Mouse (Mus musculus) lung, postnatal 14 days (tissue): ENCODE data around the gene BC067074.
"Not testable (repeated sequence)": the region's sequence is repeated elsewhere in the genome, so short reads cannot be mapped to it uniquely, and the experiment has no call there.

Experiments
- DNase-seq: peaks from one replicate; pipeline ENCODE4 v3.0.0; 2021

The BC067074 gene

DNA sequence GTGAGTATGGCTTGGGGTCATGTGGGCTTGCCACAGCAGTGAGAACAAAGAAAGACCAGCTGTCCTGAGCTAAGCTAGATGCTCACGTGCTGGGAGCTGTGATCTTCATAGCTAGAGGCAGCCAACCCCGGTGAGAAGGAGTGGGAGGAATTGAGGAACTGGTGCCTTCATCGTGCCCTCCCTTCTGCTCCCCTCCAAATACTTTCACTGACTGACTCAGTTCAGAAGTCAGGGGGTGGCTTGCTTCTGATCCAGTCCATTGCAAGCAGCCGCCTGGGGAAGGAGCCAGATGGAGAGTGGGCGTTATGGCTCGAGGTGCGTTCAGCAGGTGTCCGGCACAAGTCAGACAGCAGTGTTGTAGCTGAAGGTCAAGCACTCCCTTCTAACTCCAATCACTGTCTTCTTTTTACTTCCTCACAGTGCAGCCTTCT is 86.0 kb downstream of the BC067074 start:
- DNase-seq, result no peak

GRCm38 (mm10) chr13:113379766-113380309 is 86.9 kb downstream of the BC067074 start:
- no peak for DNase-seq

DNA sequence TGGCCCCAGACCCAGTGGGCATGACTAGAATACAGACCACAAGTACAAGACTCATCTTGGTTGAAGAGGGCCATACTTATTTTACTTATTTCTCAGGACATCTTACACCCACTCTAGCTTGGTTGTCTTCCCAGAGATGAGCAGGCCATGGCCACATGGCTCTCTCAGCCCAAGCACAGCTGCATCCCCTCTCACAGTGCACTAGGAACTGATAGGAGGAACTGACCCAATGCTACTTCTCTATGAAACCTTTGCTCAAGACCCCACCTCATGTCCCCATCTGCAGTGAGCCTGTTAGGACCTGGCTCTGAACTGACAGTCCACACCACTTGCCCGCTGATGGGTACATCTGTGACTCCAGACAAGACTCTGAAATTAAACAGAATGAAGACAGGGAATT is 88.8 kb downstream of the BC067074 start:
- no peak for DNase-seq

DNA sequence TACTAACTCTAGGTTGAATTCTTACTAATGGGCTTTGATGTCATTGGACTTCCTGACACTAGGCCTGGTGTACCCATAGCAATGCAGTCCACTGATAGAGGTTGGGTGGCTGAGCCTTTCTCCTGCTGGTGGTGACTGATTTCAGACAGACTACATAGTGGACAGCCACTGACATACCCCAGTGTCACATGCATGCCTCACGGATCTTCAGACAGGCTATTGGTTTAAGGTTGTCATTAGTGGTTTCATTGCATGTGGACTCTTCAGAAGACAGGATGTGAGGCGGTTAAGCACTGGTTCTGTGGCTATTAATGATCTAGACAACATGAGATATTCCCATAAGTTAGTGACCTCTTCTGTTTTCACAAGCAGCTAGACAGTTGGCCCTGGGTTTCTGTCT is 89.2 kb downstream of the BC067074 start:
- no peak for DNase-seq

DNA sequence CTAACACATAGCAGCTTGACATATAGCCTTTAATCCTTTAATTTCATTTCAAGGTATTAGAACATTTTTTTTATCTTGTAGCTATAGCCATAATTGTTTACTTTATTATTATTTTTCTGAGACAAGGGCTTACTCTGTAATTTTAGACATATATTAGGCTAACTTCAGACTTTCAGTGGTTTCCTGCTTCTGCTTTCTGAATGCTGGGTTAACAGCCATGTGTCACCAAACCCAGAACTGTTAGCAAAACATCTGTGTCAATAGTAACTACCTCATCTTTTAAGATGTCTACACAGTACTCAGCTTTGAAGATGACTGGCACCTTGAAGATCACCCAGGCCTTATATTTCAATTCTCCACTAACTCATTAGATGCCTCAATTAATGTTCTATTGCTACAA is 89.8 kb downstream of the BC067074 start:
- not testable (repeated sequence) for DNase-seq

DNA sequence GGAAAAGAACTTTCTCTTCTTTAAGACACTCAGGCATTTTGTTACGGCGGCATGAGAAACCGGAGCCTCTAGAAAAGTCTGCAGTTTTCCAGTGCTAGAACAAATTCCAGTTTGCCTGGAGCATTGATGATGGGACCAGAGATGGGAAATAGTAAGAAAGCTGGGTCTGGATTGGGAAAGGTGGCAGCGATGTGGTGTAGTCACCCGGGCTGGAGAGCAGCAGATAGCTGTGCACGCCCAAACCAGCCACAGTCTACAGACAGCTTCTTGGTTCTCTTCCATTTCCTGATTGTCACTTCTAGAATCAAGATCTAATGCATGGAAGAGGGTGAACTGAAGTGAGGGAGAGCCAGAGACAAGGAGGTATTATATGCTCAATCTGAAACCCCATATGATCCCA is 100.4 kb downstream of the BC067074 start:
- no peak for DNase-seq

DNA sequence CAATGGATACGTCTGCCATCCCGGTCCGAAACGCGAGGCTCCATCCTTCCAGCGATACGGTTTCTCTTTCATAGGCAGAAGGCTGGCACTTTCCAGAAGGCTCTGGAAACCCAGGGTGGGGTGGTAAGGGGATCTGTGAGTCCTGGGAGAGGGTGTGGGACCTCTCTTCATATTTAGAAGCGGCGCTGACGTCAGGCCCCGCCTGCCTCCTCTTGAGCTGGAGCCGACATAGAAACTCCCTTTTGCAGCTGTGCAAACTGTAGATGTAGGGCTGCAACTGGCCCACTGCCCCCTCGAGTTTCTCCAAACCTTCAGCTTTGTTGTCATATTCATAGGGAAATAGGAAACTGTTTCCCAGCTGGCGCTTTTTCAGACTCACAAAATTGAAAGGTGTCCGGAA is 101.6 kb downstream of the BC067074 start:
- DNase-seq, result no peak

DNA sequence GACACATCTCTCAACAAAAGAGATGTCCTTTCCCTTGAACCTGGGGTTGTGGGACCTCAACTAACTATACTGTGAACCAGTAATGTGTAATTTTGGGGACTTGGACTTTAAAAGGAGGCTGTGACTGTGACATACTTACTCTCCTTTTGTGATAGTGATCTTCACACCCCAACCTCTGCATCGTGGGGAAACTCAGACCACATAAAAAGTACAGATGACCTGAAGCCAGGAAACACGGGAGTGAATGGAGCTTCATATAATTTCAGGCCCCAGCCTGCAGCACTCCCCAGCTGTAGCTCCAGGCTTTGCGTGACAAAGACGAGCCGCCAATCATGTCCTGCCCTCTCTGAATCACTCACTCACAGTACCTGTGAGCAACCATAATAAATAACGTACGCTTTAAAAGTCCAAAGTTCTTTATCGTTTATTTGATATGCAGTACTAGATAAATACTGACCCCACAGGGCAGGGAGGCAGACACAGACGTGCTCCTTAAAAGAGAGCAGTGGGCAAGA is 104.1 kb downstream of the BC067074 start:
- DNase-seq, result no peak

DNA sequence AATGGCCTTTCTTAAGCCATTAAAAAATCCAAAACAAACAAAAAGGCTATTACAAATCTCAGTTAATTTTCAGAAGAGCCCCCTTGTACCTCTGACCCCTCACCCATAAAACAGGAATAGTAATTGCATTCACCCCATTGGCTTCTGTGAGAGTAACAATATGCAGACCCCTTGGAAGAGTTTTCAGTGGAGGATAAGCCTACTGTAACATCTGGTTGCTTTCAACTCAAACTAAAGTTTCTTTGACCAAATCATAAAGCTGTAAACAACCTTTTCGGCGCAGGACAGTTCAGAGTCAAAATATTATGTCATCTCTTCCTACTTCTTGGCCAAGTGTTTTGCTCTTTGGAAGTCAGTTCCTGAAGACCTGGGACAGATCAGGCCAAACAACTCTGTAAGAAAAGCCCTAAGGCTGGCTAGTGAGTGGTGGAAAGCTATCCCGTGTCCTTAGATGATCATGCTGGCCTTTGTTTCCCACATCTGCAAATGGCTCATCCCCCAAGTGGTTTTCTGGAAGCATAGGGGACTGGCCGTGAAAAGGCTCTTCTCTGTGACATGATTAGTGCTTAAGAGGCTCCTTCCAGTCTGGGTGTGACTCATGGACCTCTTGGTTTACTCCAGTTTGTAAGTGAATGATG is 108.5 kb downstream of the BC067074 start:
- DNase-seq, result no peak

GRCm38 (mm10) chr13:113403706-113404105 is 110.7 kb downstream of the BC067074 start:
- no peak for DNase-seq

DNA sequence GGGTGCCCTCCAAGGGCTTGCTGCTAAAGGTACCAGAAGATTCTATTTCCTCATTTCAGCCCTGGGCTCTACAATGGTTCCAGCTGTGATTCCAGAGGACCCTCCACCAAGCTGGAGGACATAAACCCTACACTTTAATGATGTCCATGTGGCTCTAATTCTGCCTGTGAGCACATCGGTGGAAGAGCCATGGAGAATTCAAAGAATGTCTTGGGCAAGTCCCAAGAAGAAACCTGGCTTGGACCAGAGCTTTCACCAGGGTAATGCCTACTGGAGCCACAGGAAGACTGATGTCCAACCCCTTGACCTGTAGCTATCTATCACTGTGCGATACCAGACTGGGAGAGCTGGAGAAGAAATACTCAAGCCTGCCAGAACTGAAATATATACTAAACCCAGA is 111.2 kb downstream of the BC067074 start:
- DNase-seq, result no peak

DNA sequence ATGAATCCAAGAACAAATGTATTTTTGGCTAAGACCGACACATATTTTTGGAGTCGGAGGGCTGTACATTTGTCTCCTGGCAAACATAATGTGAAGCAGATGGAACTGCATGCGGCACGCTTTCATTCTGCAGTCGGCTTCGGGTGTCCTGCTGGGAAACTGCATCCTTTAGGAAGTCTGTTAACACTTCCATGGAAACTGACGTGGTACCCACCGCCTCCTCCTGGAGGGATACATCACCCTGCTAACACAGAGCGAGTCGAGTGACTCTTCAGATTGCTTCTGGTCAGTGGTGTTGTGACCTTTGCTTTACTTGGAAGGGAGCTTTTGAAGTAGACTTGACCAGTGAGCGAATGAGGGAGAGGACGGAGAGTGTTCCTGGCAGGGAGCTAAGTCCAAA is 117.0 kb downstream of the BC067074 start:
- DNase-seq, result no peak

DNA sequence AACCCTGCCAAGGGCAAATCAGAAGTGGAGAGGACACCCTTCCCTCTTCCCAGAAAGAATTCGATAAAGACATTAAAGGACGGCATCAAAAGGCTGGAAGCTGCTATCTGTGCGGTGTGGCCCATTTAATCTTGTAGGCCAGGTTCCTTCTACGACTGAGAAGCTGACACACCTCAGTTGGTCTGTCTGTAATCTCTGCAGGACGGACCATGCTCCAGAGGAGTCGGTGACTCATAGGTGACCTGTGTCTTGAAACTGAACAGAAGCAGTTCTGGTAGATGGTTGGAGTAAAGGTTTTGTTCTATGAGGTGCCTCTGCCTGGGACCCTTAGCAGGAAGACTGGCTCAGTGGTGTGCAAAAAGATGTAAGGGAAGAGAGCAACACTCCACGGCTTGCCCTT is 122.6 kb downstream of the BC067074 start:
- DNase-seq, result no peak

- no peak for DNase-seq
These were observed 124.0 kb downstream of the BC067074 start for GRCm38 (mm10) chr13:113416986-113417385.

- peak; percentile 48 for DNase-seq
These were observed 125.0 kb downstream of the BC067074 start for GRCm38 (mm10) chr13:113417757-113418483.

DNA sequence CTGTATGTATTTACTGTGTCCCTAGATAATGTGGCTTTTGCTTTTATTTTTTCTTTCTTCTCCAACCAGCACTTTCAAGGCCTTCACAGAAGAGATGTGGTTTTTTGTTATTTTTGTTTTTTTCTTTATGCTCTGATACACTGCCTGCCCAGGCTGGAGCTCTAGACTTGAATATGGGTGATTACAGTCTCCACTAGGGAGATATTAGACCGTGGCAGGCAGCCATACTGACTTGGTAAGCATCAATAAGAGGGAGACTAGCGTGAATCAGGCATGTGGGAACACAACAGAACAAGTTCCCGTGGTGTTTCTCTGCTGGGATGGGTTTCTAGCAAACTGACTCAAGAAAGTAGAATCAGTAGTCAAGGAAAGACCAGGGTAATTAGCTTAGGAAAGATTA is 125.7 kb downstream of the BC067074 start:
- no peak for DNase-seq

- no peak for DNase-seq
These were observed 128.5 kb downstream of the BC067074 start for GRCm38 (mm10) chr13:113421472-113421871.

GRCm38 (mm10) chr13:113423825-113424224 is 130.9 kb downstream of the BC067074 start:
- DNase-seq, result no peak

DNA sequence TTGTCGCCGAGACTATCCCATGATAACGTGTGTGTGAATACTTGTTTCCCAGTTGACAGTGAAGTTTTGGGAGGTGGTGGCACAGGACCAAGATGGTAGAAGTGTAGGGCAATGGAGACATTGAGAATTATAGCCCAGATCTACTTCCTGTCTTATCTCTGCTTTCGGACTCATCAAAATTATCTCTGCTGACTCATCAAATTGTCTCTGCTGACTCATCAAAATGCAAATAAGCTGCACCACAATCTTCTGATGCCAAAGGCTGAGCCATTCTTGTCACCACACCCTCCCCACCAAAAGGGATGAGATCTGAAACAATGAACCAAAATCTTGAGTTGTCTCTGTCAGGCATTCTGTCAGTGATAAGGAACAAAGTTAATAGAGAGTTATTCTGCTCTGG is 132.9 kb downstream of the BC067074 start:
- no peak for DNase-seq
